Mouse (Mus musculus): ENCODE measurements around the gene Etl4. TPM values are rescaled to one million over a fixed set of nuclear protein-coding genes. Genes with fewer than 3 reads are reported as not detected.
"Not testable (repeated sequence)": the region's sequence is repeated elsewhere in the genome, so short reads cannot be mapped to it uniquely, and the experiment has no call there.

Gene Etl4
- polyA plus RNA-seq, 1 experiment from 2014 or later = 10.8 TPM

- not testable (repeated sequence) for H3K9ac ChIP-seq (ENCODE audit: low read length); H3K36me3 ChIP-seq (ENCODE audit: control insufficient read depth, insufficient read depth); H3K4me1 ChIP-seq (ENCODE audit: control insufficient read depth, insufficient read depth, low read length); H3K27me3 ChIP-seq (ENCODE audit: control insufficient read depth, insufficient read depth, low read length); ATAC-seq (replicated peaks; ENCODE audit: extremely low read depth, insufficient read depth, low FRiP score); H3K27ac ChIP-seq (ENCODE audit: low read length); H3K4me3 ChIP-seq (ENCODE audit: low read length); H3K9me3 ChIP-seq (replicated peaks; ENCODE audit: control insufficient read depth, low read length); H3K4me2 ChIP-seq (ENCODE audit: low read depth, low read length)
- 86% methylated on average over 12 of the region's 12 CpGs for WGBS
Measured at GRCm38 (mm10) chr2:20668276-20669030, 758.9 kb downstream of the Etl4 start.

- H3K36me3 ChIP-seq (ENCODE audit: control insufficient read depth, insufficient read depth) = no peaks in the 10 kb centered on the region
- ATAC-seq (replicated peaks; ENCODE audit: extremely low read depth, insufficient read depth, low FRiP score) = no peak
- H3K4me2 ChIP-seq (ENCODE audit: low read depth, low read length) = no peak overlapping the region
- H3K27ac ChIP-seq (ENCODE audit: low read length) = no peak overlapping the region
- H3K4me3 ChIP-seq (ENCODE audit: low read length) = no peak overlapping the region
- 75% methylated on average over 4 of the region's 4 CpGs for WGBS
- H3K9me3 ChIP-seq (replicated peaks; ENCODE audit: control insufficient read depth, low read length) = no peaks in the 10 kb centered on the region
- H3K4me1 ChIP-seq (ENCODE audit: control insufficient read depth, insufficient read depth, low read length) = peaks cover 2% of the 10 kb centered on the region; the same call in 1 of the 2 replicates
- no peaks in the 10 kb centered on the region for H3K27me3 ChIP-seq (ENCODE audit: control insufficient read depth, insufficient read depth, low read length)
- H3K9ac ChIP-seq (ENCODE audit: low read length) = no peak overlapping the region
Measured at GRCm38 (mm10) chr2:20669367-20669766, 759.8 kb downstream of the Etl4 start.

- H3K4me2 ChIP-seq (ENCODE audit: low read depth, low read length) = no peak overlapping the region
- no peaks in the 10 kb centered on the region; the same call in 1 of the 2 replicates for H3K9me3 ChIP-seq (replicated peaks; ENCODE audit: control insufficient read depth, low read length)
- no peak overlapping the region for H3K27ac ChIP-seq (ENCODE audit: low read length)
- no peak overlapping the region for H3K9ac ChIP-seq (ENCODE audit: low read length)
- 66% methylated on average over 13 of the region's 13 CpGs for WGBS
- no peaks in the 10 kb centered on the region for H3K4me1 ChIP-seq (ENCODE audit: control insufficient read depth, insufficient read depth, low read length)
- no peak for ATAC-seq (replicated peaks; ENCODE audit: extremely low read depth, insufficient read depth, low FRiP score)
- no peaks in the 10 kb centered on the region for H3K36me3 ChIP-seq (ENCODE audit: control insufficient read depth, insufficient read depth)
- no peak overlapping the region for H3K4me3 ChIP-seq (ENCODE audit: low read length)
- no peaks in the 10 kb centered on the region for H3K27me3 ChIP-seq (ENCODE audit: control insufficient read depth, insufficient read depth, low read length)
Measured at GRCm38 (mm10) chr2:20671546-20672255, 762.1 kb downstream of the Etl4 start.

- no peak overlapping the region for H3K27ac ChIP-seq (ENCODE audit: low read length)
- H3K4me1 ChIP-seq (ENCODE audit: control insufficient read depth, insufficient read depth, low read length) = no peaks in the 10 kb centered on the region
- no peaks in the 10 kb centered on the region for H3K27me3 ChIP-seq (ENCODE audit: control insufficient read depth, insufficient read depth, low read length)
- H3K9ac ChIP-seq (ENCODE audit: low read length) = no peak overlapping the region
- 91% methylated on average over 7 of the region's 7 CpGs for WGBS
- H3K4me3 ChIP-seq (ENCODE audit: low read length) = no peak overlapping the region
- no peaks in the 10 kb centered on the region; the same call in 1 of the 2 replicates for H3K9me3 ChIP-seq (replicated peaks; ENCODE audit: control insufficient read depth, low read length)
- no peak for ATAC-seq (replicated peaks; ENCODE audit: extremely low read depth, insufficient read depth, low FRiP score)
- no peaks in the 10 kb centered on the region for H3K36me3 ChIP-seq (ENCODE audit: control insufficient read depth, insufficient read depth)
- H3K4me2 ChIP-seq (ENCODE audit: low read depth, low read length) = no peak overlapping the region
Measured at GRCm38 (mm10) chr2:20672281-20672680, 762.7 kb downstream of the Etl4 start.

GRCm38 (mm10) chr2:20672803-20673603 is 763.4 kb downstream of the Etl4 start:
- no peak overlapping the region for H3K9ac ChIP-seq (ENCODE audit: low read length)
- H3K36me3 ChIP-seq (ENCODE audit: control insufficient read depth, insufficient read depth) = no peaks in the 10 kb centered on the region
- no peak for ATAC-seq (replicated peaks; ENCODE audit: extremely low read depth, insufficient read depth, low FRiP score)
- no peak overlapping the region for H3K4me3 ChIP-seq (ENCODE audit: low read length)
- H3K9me3 ChIP-seq (replicated peaks; ENCODE audit: control insufficient read depth, low read length) = no peaks in the 10 kb centered on the region; the same call in 1 of the 2 replicates
- H3K27me3 ChIP-seq (ENCODE audit: control insufficient read depth, insufficient read depth, low read length) = no peaks in the 10 kb centered on the region
- no peak overlapping the region for H3K27ac ChIP-seq (ENCODE audit: low read length)
- no peak overlapping the region for H3K4me2 ChIP-seq (ENCODE audit: low read depth, low read length)
- 61% methylated on average over 9 of the region's 9 CpGs for WGBS
- no peaks in the 10 kb centered on the region for H3K4me1 ChIP-seq (ENCODE audit: control insufficient read depth, insufficient read depth, low read length)

- no peak for ATAC-seq (replicated peaks; ENCODE audit: extremely low read depth, insufficient read depth, low FRiP score)
- 89% methylated on average over 3 of the region's 3 CpGs for WGBS
- no peaks in the 10 kb centered on the region; the same call in 1 of the 2 replicates for H3K9me3 ChIP-seq (replicated peaks; ENCODE audit: control insufficient read depth, low read length)
Measured at GRCm38 (mm10) chr2:20676379-20676778, 766.8 kb downstream of the Etl4 start.

GRCm38 (mm10) chr2:20678793-20679192 is 769.2 kb downstream of the Etl4 start:
- no peaks in the 10 kb centered on the region for H3K4me1 ChIP-seq (ENCODE audit: control insufficient read depth, insufficient read depth, low read length)
- no peaks in the 10 kb centered on the region for H3K36me3 ChIP-seq (ENCODE audit: control insufficient read depth, insufficient read depth)
- no peaks in the 10 kb centered on the region for H3K27me3 ChIP-seq (ENCODE audit: control insufficient read depth, insufficient read depth, low read length)
- ATAC-seq (replicated peaks; ENCODE audit: extremely low read depth, insufficient read depth, low FRiP score) = no peak
- WGBS = 64% methylated on average over 7 of the region's 7 CpGs
- no peaks in the 10 kb centered on the region; the same call in 1 of the 2 replicates for H3K9me3 ChIP-seq (replicated peaks; ENCODE audit: control insufficient read depth, low read length)
- no peak overlapping the region for H3K4me3 ChIP-seq (ENCODE audit: low read length)
- H3K9ac ChIP-seq (ENCODE audit: low read length) = no peak overlapping the region
- no peak overlapping the region for H3K27ac ChIP-seq (ENCODE audit: low read length)
- H3K4me2 ChIP-seq (ENCODE audit: low read depth, low read length) = no peak overlapping the region

More at GRCm38 (mm10) chr2:20676379-20676778, 766.8 kb downstream of the Etl4 start:
- no peaks in the 10 kb centered on the region for H3K4me1 ChIP-seq (ENCODE audit: control insufficient read depth, insufficient read depth, low read length)
- H3K9ac ChIP-seq (ENCODE audit: low read length) = no peak overlapping the region
- H3K36me3 ChIP-seq (ENCODE audit: control insufficient read depth, insufficient read depth) = no peaks in the 10 kb centered on the region
- no peak overlapping the region for H3K4me3 ChIP-seq (ENCODE audit: low read length)
- H3K27ac ChIP-seq (ENCODE audit: low read length) = no peak overlapping the region
- no peaks in the 10 kb centered on the region for H3K27me3 ChIP-seq (ENCODE audit: control insufficient read depth, insufficient read depth, low read length)
- H3K4me2 ChIP-seq (ENCODE audit: low read depth, low read length) = no peak overlapping the region

- WGBS = 87% methylated on average over 6 of the region's 6 CpGs
- not testable (repeated sequence) for H3K9me3 ChIP-seq (replicated peaks; ENCODE audit: control insufficient read depth, low read length); ATAC-seq (replicated peaks; ENCODE audit: extremely low read depth, insufficient read depth, low FRiP score)
Measured at GRCm38 (mm10) chr2:20682203-20682602, 772.6 kb downstream of the Etl4 start.

More at GRCm38 (mm10) chr2:20682203-20682602, 772.6 kb downstream of the Etl4 start:
- H3K27ac ChIP-seq (ENCODE audit: low read length); H3K4me1 ChIP-seq (ENCODE audit: control insufficient read depth, insufficient read depth, low read length); H3K36me3 ChIP-seq (ENCODE audit: control insufficient read depth, insufficient read depth); H3K4me2 ChIP-seq (ENCODE audit: low read depth, low read length); H3K27me3 ChIP-seq (ENCODE audit: control insufficient read depth, insufficient read depth, low read length); H3K4me3 ChIP-seq (ENCODE audit: low read length); H3K9ac ChIP-seq (ENCODE audit: low read length): not testable (repeated sequence)
